Mouse (Mus musculus) hindbrain, embryonic 13.5 days (tissue): ENCODE measurements around the gene Nacc1. TPM values are rescaled to one million over a fixed set of nuclear protein-coding genes. Genes with fewer than 3 reads are reported as not detected.
"Not testable (repeated sequence)": the region's sequence is repeated elsewhere in the genome, so short reads cannot be mapped to it uniquely, and the experiment has no call there.

Experiments
- ATAC-seq: fragments of 200-750 bp; cut with Nextera tagmentation; 2 replicates; pipeline ENCODE4 v1.8.0; 2017; ENCODE audit warnings: moderate TSS enrichment; ENCODE audit not compliant: low FRiP score
- H3K27ac ChIP-seq: fragments of 300-500 bp; sonication (generic); 2 replicates; pipeline ENCODE4 v1.5.1; 2015; ENCODE audit warnings: inconsistent platforms, mild to moderate bottlenecking, moderate library complexity
- H3K27me3 ChIP-seq: fragments of 300-500 bp; sonication (generic); 2 replicates; pipeline ENCODE4 v1.6.1; 2015; ENCODE audit warnings: mild to moderate bottlenecking, inconsistent platforms
- H3K36me3 ChIP-seq: fragments of 300-500 bp; sonication (generic); 2 replicates; pipeline ENCODE4 v1.6.1; 2015; ENCODE audit warnings: mild to moderate bottlenecking, inconsistent platforms
- H3K4me1 ChIP-seq: fragments of 300-500 bp; sonication (generic); replicated peaks from 2 replicates; pipeline ENCODE4 v1.6.1; 2015; ENCODE audit warnings: inconsistent platforms
- H3K4me2 ChIP-seq: fragments of 300-500 bp; sonication (generic); 2 replicates; pipeline ENCODE4 v1.6.1; 2015; ENCODE audit warnings: inconsistent platforms, mild to moderate bottlenecking, moderate library complexity
- H3K4me3 ChIP-seq: fragments of 300-500 bp; sonication (generic); 2 replicates; pipeline ENCODE4 v1.5.1; 2015; ENCODE audit warnings: mild to moderate bottlenecking, inconsistent platforms
- H3K9ac ChIP-seq: fragments of 300-500 bp; sonication (generic); 2 replicates; pipeline ENCODE4 v1.6.1; 2015; ENCODE audit warnings: mild to moderate bottlenecking, inconsistent platforms
- H3K9me3 ChIP-seq: fragments of 300-500 bp; sonication (generic); 2 replicates; pipeline ENCODE4 v1.6.1; 2016; ENCODE audit warnings: inconsistent platforms
- WGBS: fragments of 180-500 bp; shearing (Covaris S2); methylation state at CpG from one replicate; pipeline ENCODE4 v1.1.7; 2015; 5-methylcytosine and 5-hydroxymethylcytosine counted together
- polyA plus RNA-seq: library from polyadenylated mRNA; unstranded; fragments of >200 nt; fragmentation: Nextera tagmentation; extraction: Ambion mirVana; gene quantifications from 2 replicates; pipeline ENCODE4 v1.2.1, GENCODE M21; 2015

Nacc1 gene
- polyA plus RNA-seq, 1 experiment from 2014 or later = 13.7 TPM

DNA sequence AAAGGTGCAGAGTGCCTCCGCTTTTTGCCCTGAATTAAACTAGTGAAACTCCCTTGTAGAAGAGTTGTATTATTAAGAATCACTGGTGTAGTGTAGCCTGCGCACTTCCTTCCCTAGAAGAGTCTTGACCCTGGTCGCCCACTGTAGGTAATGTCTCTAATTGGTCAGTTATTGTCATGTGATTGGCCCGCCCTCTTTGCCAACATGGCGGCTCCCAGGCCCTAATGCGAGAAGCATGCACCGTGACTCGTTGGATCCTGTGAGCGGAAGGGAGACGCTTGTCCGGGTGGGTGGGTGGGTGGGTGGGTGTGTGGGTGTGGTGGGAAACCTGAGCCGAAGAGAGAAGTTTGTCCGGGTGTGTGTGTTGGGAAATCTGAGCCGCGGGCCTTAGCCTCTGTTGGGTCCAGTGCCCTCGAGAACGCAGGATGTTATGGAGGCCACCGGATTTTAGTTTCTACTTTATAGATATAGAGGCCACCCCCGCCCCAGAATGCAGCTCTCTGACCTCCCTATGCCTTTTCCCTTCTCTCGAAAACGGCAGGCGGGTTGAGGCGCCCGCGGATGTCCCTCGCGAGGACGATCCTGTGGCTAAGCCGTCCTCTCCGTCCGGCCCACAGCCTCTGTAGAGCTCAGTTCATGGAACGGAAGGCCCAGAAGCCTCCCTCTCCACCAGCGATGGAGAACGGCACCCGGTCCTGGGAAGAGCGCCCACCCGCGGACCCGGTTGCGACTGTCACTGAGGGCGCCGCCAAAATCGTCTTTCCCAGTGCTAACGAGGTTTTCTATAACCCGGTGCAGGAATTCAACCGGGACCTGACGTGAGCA, 1.6 kb upstream of the Nacc1 start:
- Histone ChIP-seq H3K9ac (peak overlapping the region; percentile 85), H3K4me1 (peaks cover 46% of the 10 kb centered on the region), H3K27me3 (no peaks in the 10 kb centered on the region), H3K4me3 (peak overlapping the region; percentile 100), H3K9me3 (no peaks in the 10 kb centered on the region), H3K4me2 (peak overlapping the region; percentile 95), H3K36me3 (peaks cover 30% of the 10 kb centered on the region), H3K27ac (peak overlapping the region; percentile 56)
- ATAC-seq = peak; percentile 87
- WGBS = under 1% methylated on average over 47 of the region's 47 CpGs

- Histone ChIP-seq H3K4me2 (peak overlapping the region; percentile 95), H3K27ac (peak overlapping the region; percentile 89), H3K4me3 (peak overlapping the region; percentile 100), H3K9ac (peak overlapping the region; percentile 99), H3K4me1 (peaks cover 56% of the 10 kb centered on the region), H3K27me3 (no peaks in the 10 kb centered on the region), H3K9me3 (no peaks in the 10 kb centered on the region), H3K36me3 (peaks cover 17% of the 10 kb centered on the region)
- ATAC-seq = peak; percentile 22; the same call in 1 of the 2 replicates
- WGBS = under 1% methylated on average over 56 of the region's 62 CpGs
Measured at GRCm38 (mm10) chr8:84687003-84687704, 508 bp downstream of the Nacc1 start.

DNA sequence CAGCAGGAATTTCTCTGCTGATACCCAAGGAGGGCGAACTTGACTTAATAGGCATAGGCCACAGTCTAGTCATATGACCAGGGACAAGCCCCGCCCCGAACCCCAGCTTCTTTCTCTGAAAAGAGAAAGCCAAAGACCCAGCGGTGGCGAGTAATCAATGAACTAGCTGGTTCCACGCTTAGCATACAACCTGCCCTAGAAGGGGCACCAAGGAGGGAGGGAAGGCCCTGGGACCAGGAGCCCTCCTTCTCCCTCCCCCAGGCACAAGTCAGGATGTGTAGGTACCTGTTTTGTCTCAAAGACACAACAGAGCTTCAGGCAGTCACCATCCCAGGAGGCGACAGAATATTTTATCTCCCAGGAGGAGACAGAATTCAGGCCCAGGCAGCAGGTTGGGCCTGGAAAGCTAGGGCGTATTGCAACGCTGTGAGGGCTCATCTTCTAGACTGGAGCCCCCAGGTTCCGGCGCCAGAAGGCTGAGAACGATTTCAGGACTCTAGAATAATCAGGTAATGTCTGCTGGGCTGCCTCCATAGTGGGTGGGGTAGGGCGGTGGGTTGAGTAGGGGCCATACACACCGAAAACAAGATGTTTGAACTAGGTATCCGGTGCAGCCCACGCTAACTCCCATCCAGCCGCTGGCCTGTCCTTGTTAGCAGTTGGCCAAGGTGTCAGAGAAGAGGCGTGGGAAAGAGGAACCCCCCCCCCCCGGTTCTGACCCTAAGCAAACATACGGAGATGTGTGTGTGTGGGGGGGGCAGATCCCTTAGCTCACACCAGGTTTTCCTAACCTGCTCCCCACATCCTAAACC, 1.3 kb downstream of the Nacc1 start, which contains the start of gene Trmt1:
TSS of gene Trmt1 (plus strand) at position 117 of the 812 bp plus-strand sequence.
- H3K9me3 ChIP-seq = no peaks in the 10 kb centered on the region
- peaks cover 57% of the 10 kb centered on the region for H3K4me1 ChIP-seq
- H3K27ac ChIP-seq = peak within 1 kb of the TSS; percentile 89
- H3K27me3 ChIP-seq = no peaks in the 10 kb centered on the region
- peak within 1 kb of the TSS; percentile 99 for H3K9ac ChIP-seq
- H3K4me3 ChIP-seq = peak within 1 kb of the TSS; percentile 100
- H3K36me3 ChIP-seq = peaks cover 15% of the 10 kb centered on the region
- WGBS = 6% methylated on average over 20 of the region's 20 CpGs
- no peak for ATAC-seq
- peak within 1 kb of the TSS; percentile 95 for H3K4me2 ChIP-seq

DNA sequence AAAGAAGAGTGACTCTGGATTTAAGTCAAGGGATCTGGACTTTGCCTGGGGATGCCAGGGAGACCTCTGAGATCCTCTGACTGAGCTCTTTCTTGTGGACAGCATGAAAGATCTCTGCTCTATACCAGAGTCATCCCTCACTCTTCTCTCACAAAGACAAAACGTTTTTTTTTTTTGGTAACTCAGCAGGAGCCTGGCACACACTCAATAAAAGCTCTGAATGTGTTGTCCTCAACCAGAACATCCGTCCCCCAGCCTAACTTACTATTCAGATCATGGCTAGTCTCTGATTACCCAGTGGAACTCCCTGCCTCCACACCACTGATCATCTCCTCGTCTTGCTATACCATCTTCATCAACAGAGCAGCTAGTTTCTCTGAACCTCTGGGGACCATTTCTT, 3.1 kb downstream of the Nacc1 start:
- no peak overlapping the region for H3K9ac ChIP-seq
- peak overlapping the region; percentile 35 for H3K27ac ChIP-seq
- no peak overlapping the region for H3K4me3 ChIP-seq
- peaks cover 52% of the 10 kb centered on the region for H3K4me1 ChIP-seq
- H3K36me3 ChIP-seq = peaks cover 11% of the 10 kb centered on the region
- 24% methylated on average over 3 of the region's 3 CpGs for WGBS
- H3K9me3 ChIP-seq = no peaks in the 10 kb centered on the region
- no peak overlapping the region for H3K4me2 ChIP-seq
- no peak for ATAC-seq
- H3K27me3 ChIP-seq = no peaks in the 10 kb centered on the region

DNA sequence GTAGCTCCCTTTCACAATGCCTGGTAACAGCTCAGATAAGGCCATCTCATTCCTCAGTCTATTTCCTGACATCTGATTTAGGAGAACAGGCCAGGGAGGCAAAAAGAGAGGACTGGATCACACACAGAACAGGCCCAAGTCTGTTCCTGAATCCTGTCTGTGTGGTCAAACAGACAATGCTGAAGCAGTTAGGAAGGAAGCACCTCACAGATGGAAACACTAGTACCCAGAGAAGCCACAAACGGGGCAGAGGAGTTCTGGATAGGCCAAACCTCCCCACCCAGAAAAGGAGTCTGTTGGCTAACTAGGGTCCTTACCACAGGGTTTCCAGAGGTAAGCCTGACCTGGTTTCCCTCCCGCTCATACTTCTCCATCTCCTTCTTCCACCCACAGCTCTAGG, 5.4 kb downstream of the Nacc1 start:
- Histone ChIP-seq H3K27ac (no peak overlapping the region), H3K4me3 (no peak overlapping the region), H3K9me3 (no peaks in the 10 kb centered on the region), H3K36me3 (peaks cover 13% of the 10 kb centered on the region), H3K9ac (0 out of 2 replicates have a peak overlapping the region, but pooled peaks have one; percentile 13), H3K4me1 (peaks cover 42% of the 10 kb centered on the region), H3K4me2 (no peak overlapping the region), H3K27me3 (no peaks in the 10 kb centered on the region)
- ATAC-seq = no peak
- WGBS = 93% methylated on average over 2 of the region's 2 CpGs

- Histone ChIP-seq H3K27me3 (no peaks in the 10 kb centered on the region), H3K4me3 (no peak overlapping the region), H3K4me2 (no peak overlapping the region), H3K9ac (no peak overlapping the region), H3K9me3 (no peaks in the 10 kb centered on the region), H3K27ac (no peak overlapping the region), H3K36me3 (peaks cover 20% of the 10 kb centered on the region), H3K4me1 (peaks cover 37% of the 10 kb centered on the region)
- ATAC-seq = no peak
- WGBS = 89% methylated on average over 2 of the region's 2 CpGs
Measured at GRCm38 (mm10) chr8:84681476-84681875, 6.2 kb downstream of the Nacc1 start.

GRCm38 (mm10) chr8:84677305-84677704, 10.4 kb downstream of the Nacc1 start:
- no peak overlapping the region for H3K27ac ChIP-seq
- no peak overlapping the region for H3K4me2 ChIP-seq
- H3K4me3 ChIP-seq = no peak overlapping the region
- no peak overlapping the region for H3K9ac ChIP-seq
- no peak for ATAC-seq
- WGBS = 93% methylated on average over 5 of the region's 5 CpGs
- no peaks in the 10 kb centered on the region for H3K27me3 ChIP-seq
- H3K4me1 ChIP-seq = 0 out of 2 replicates have a peak, but pooled peaks cover 6% of the 10 kb centered on the region
- peaks cover 51% of the 10 kb centered on the region for H3K36me3 ChIP-seq
- H3K9me3 ChIP-seq = no peaks in the 10 kb centered on the region

DNA sequence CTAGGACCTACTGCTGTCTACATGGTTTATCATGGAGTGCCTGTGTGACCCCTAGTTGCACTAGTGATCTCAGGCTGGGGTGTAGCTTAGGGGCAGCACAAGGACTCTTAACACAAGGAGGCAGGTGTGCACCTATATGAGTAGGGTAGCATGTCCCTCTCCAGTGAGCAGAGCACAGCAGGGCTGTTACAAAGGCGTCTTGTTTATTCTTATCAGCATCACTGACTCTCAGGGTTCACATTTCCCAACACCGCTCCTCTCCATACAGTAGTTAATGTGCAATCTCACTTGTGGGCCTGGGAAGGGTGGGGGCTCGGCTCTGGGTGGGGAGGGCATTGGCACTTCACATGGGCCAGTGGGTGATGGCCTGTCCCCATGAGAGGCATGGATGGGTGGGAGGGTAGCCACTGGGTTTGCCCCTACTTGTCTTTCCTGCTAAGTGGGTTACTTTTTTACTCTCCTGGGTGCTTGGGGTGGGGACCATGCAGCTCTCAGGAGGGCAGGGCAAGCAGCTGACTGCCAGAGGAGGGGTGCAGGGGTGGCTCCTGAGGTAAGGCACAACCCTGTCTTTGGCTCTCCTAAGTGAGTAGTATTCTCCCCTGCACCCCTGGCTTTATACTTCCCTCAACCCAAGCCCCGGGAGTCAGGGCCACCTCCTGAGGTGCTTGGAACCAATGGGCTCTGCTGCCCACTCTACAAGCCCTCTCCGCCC, 17.2 kb downstream of the Nacc1 start:
- Histone ChIP-seq H3K4me1 (peaks cover 16% of the 10 kb centered on the region), H3K36me3 (peaks cover 63% of the 10 kb centered on the region)
- H3K4me3 ChIP-seq, H3K27me3 ChIP-seq, H3K9ac ChIP-seq, H3K9me3 ChIP-seq, H3K27ac ChIP-seq, H3K4me2 ChIP-seq: not testable (repeated sequence)
- 92% methylated on average over 5 of the region's 5 CpGs for WGBS
- 0 out of 2 replicates have a peak, but pooled peaks have one; percentile 8 for ATAC-seq

- H3K27ac ChIP-seq = no peak overlapping the region
- H3K27me3 ChIP-seq = no peaks in the 10 kb centered on the region
- peaks cover 48% of the 10 kb centered on the region for H3K36me3 ChIP-seq
- H3K9me3 ChIP-seq = no peaks in the 10 kb centered on the region
- H3K4me3 ChIP-seq = no peak overlapping the region
- 85% methylated on average over 6 of the region's 6 CpGs for WGBS
- no peak overlapping the region for H3K9ac ChIP-seq
- no peak overlapping the region for H3K4me2 ChIP-seq
- peaks cover 18% of the 10 kb centered on the region for H3K4me1 ChIP-seq
- no peak for ATAC-seq
Measured at GRCm38 (mm10) chr8:84668731-84669485, 18.8 kb downstream of the Nacc1 start.

GRCm38 (mm10) chr8:84668081-84668480, 19.6 kb downstream of the Nacc1 start:
- 90% methylated on average over 1 of the region's 1 CpGs for WGBS
- Histone ChIP-seq H3K27ac (no peak overlapping the region), H3K4me2 (no peak overlapping the region), H3K9me3 (no peaks in the 10 kb centered on the region), H3K27me3 (no peaks in the 10 kb centered on the region), H3K4me3 (no peak overlapping the region), H3K9ac (no peak overlapping the region), H3K36me3 (peaks cover 43% of the 10 kb centered on the region), H3K4me1 (peaks cover 23% of the 10 kb centered on the region)
- no peak for ATAC-seq

GRCm38 (mm10) chr8:84665385-84665893, 22.2 kb downstream of the Nacc1 start:
- H3K4me1 ChIP-seq = peaks cover 43% of the 10 kb centered on the region
- H3K9me3 ChIP-seq = no peaks in the 10 kb centered on the region
- ATAC-seq = no peak; the same call in 1 of the 2 replicates
- peak overlapping the region; percentile 88 for H3K27ac ChIP-seq
- peak overlapping the region; percentile 81 for H3K9ac ChIP-seq
- H3K36me3 ChIP-seq = peaks cover 18% of the 10 kb centered on the region
- 3% methylated on average over 14 of the region's 14 CpGs for WGBS
- no peaks in the 10 kb centered on the region for H3K27me3 ChIP-seq
- peak overlapping the region; percentile 90 for H3K4me2 ChIP-seq
- peak overlapping the region; percentile 69 for H3K4me3 ChIP-seq
